Mouse (Mus musculus): ENCODE results near the gene Rnf4. TPM values are rescaled to one million over a fixed set of nuclear protein-coding genes. Genes with fewer than 3 reads are reported as not detected.
A peak's percentile ranks its signal among the peaks of the same experiment; 100 is the strongest.

The Rnf4 gene
- polyA plus RNA-seq, 1 experiment from 2014 or later: 68.5 TPM

DNA sequence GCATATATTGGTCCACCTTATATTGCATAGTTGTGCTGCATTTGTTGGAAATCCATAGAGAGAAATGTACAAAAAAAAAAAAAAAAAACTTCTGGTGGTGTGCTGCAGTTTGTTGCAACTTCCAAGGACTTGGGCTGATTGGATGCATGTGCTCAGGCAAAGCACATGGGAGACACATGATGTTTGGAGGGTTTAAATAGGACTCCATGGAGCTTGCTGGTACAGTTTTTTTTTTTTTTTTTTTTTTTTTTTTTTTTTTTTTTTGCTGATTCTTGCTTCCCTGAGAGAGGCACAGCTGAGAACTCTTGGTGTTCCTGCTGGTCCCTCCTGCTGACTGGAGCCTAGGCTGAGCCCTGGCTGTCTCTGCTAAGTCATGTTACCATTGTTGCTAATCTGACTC is 27.0 kb downstream of the Rnf4 start:
- Histone ChIP-seq H3K4me2 (replicated peaks; ENCODE audit: low read depth, low read length) (no peak overlapping the region), H3K27ac (ENCODE audit: low read length) (no peak overlapping the region), H3K36me3 (ENCODE audit: insufficient read depth, low read length) (peaks cover 12% of the 10 kb centered on the region; the same call in 1 of the 2 replicates), H3K9me3 (ENCODE audit: low read length) (no peaks in the 10 kb centered on the region), H3K4me3 (ENCODE audit: low read depth, low read length) (no peak overlapping the region), H3K27me3 (replicated peaks; ENCODE audit: insufficient read depth, low read length) (no peaks in the 10 kb centered on the region), H3K4me1 (ENCODE audit: insufficient read depth, low read depth, low read length) (no peaks in the 10 kb centered on the region), H3K9ac (replicated peaks; ENCODE audit: low read depth) (no peak overlapping the region)
- TF ChIP-seq EP300 (IDR thresholded peaks at IDR 0.05) (no peak), CTCF (IDR thresholded peaks at IDR 0.05) (no peak)
- ATAC-seq (no peak), DNase-seq (ENCODE audit: low spot score) (no peak)

DNA sequence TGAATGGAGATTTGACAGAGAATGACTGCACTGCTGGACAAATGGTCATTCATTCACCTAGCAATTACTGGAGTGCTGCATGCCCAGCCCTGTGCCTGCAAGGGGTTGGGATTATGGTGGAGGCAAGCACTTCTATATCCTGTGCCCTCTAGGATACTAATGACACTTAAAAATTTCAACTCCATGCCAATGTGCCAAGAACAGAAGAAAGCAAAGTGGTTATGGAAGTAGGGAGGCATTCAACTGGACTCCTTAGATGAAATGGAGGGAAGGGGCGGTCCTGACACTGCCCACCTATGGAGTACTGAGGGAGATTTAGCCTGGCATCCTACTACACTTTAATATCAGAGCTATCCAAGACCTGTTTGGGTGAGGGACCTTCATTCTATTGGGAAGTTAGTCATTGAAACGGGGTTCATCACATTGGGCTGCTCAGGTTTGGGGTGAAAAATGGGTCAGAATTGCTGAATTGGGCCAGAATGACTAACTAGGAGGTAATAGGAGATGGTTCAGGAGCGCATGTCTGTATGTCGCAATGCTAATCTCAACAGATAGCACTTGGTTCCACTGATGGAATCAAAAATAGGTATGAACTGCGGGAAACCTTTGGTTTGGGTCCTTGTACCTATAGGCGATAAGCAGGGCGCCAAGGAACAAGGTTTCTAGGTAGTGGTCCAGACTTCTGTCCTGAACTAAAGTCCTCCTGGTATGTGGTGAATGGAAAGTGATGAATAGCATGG is 32.6 kb downstream of the Rnf4 start:
- H3K4me3 ChIP-seq (ENCODE audit: low read depth, low read length): peak overlapping the region; percentile 88
- 73% methylated on average over 7 of the region's 7 CpGs for WGBS
- no peak for TF ChIP-seq EP300 (IDR thresholded peaks at IDR 0.05)
- TF ChIP-seq CTCF (IDR thresholded peaks at IDR 0.05): no peak
- H3K9me3 ChIP-seq (ENCODE audit: low read length): no peaks in the 10 kb centered on the region
- H3K27me3 ChIP-seq (replicated peaks; ENCODE audit: insufficient read depth, low read length): no peaks in the 10 kb centered on the region
- no peaks in the 10 kb centered on the region for H3K36me3 ChIP-seq (ENCODE audit: insufficient read depth, low read length)
- ATAC-seq: no peak
- DNase-seq (ENCODE audit: low spot score): peak; percentile 20
- H3K9ac ChIP-seq (replicated peaks; ENCODE audit: low read depth): peak overlapping the region; percentile 41
- H3K4me1 ChIP-seq (ENCODE audit: insufficient read depth, low read depth, low read length): peaks cover 10% of the 10 kb centered on the region; the same call in 1 of the 2 replicates
- peak overlapping the region; percentile 63 for H3K4me2 ChIP-seq (replicated peaks; ENCODE audit: low read depth, low read length)
- H3K27ac ChIP-seq (ENCODE audit: low read length): no peak overlapping the region

DNA sequence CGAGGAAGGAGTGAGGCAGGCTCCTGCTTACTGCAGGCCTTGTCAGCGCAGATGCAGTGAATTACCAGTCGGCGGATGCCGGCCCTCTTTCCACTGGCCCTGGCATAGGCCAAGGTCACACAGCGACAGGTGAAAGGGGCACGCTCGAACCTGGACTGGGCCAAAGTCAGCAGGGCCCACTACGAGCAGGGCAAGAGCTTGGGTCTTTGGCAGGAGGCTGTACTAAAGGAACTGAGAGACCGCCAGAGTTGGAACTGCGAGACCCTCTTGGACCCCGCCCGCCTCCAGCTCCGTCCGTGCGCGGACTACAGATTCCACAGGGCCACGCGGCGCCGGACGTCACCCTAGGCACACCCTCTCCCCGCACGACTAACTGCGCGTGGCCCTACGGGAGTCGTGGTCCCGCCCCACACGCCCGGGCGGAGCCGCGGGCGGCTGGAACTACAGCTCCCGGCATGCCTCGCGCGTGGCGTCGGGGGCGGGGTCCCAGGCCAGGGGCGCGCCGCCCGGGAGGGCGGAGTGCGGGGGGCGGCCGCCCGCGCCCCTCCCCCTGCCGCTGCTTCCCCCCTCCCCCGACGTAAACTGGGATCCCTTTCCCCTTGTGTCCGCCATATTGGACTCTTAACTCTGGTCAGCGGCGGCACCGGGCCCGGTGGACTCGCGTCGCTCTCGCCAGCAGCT is 33.4 kb downstream of the Rnf4 start, which contains the start of gene Fam193a:
TSS of gene Fam193a (plus strand) at position 593 of the 681 bp plus-strand sequence.
- ATAC-seq: peak; percentile 100
- TF ChIP-seq CTCF (IDR thresholded peaks at IDR 0.05) (no peak), EP300 (IDR thresholded peaks at IDR 0.05) (no peak)
- H3K27ac ChIP-seq (ENCODE audit: low read length): peak within 1 kb of the TSS; percentile 88
- H3K36me3 ChIP-seq (ENCODE audit: insufficient read depth, low read length): no peaks in the 10 kb centered on the region
- H3K9me3 ChIP-seq (ENCODE audit: low read length): no peaks in the 10 kb centered on the region
- H3K4me1 ChIP-seq (ENCODE audit: insufficient read depth, low read depth, low read length): peaks cover 10% of the 10 kb centered on the region; the same call in 1 of the 2 replicates
- H3K4me3 ChIP-seq (ENCODE audit: low read depth, low read length): peak within 1 kb of the TSS; percentile 88
- no peaks in the 10 kb centered on the region for H3K27me3 ChIP-seq (replicated peaks; ENCODE audit: insufficient read depth, low read length)
- under 1% methylated on average over 27 of the region's 64 CpGs for WGBS
- peak within 1 kb of the TSS; percentile 73 for H3K4me2 ChIP-seq (replicated peaks; ENCODE audit: low read depth, low read length)
- DNase-seq (ENCODE audit: low spot score): peak; percentile 97
- peak within 1 kb of the TSS; percentile 96 for H3K9ac ChIP-seq (replicated peaks; ENCODE audit: low read depth)

- H3K27ac ChIP-seq (ENCODE audit: low read length): peak overlapping the region; percentile 88
- peak overlapping the region; percentile 88 for H3K4me3 ChIP-seq (ENCODE audit: low read depth, low read length)
- no peaks in the 10 kb centered on the region for H3K9me3 ChIP-seq (ENCODE audit: low read length)
- TF ChIP-seq EP300 (IDR thresholded peaks at IDR 0.05) (no peak), CTCF (IDR thresholded peaks at IDR 0.05) (no peak)
- H3K9ac ChIP-seq (replicated peaks; ENCODE audit: low read depth): peak overlapping the region; percentile 96
- no peaks in the 10 kb centered on the region for H3K36me3 ChIP-seq (ENCODE audit: insufficient read depth, low read length)
- WGBS: under 1% methylated on average over 43 of the region's 114 CpGs
- peaks cover 10% of the 10 kb centered on the region; the same call in 1 of the 2 replicates for H3K4me1 ChIP-seq (ENCODE audit: insufficient read depth, low read depth, low read length)
- H3K27me3 ChIP-seq (replicated peaks; ENCODE audit: insufficient read depth, low read length): no peaks in the 10 kb centered on the region
- peak; percentile 40 for DNase-seq (ENCODE audit: low spot score)
- peak overlapping the region; percentile 73 for H3K4me2 ChIP-seq (replicated peaks; ENCODE audit: low read depth, low read length)
- peak; percentile 11 for ATAC-seq
These were observed 34.1 kb downstream of the Rnf4 start for GRCm38 (mm10) chr5:34370022-34370823.

- Histone ChIP-seq H3K9ac (replicated peaks; ENCODE audit: low read depth) (peak overlapping the region; percentile 96), H3K4me2 (replicated peaks; ENCODE audit: low read depth, low read length) (peak overlapping the region; percentile 73), H3K27me3 (replicated peaks; ENCODE audit: insufficient read depth, low read length) (no peaks in the 10 kb centered on the region), H3K9me3 (ENCODE audit: low read length) (no peaks in the 10 kb centered on the region), H3K27ac (ENCODE audit: low read length) (0 out of 2 replicates have a peak overlapping the region, but pooled peaks have one; percentile 88), H3K4me3 (ENCODE audit: low read depth, low read length) (peak overlapping the region; percentile 88), H3K4me1 (ENCODE audit: insufficient read depth, low read depth, low read length) (peaks cover 10% of the 10 kb centered on the region; the same call in 1 of the 2 replicates), H3K36me3 (ENCODE audit: insufficient read depth, low read length) (no peaks in the 10 kb centered on the region)
- ATAC-seq: no peak
- TF ChIP-seq CTCF (IDR thresholded peaks at IDR 0.05) (no peak), EP300 (IDR thresholded peaks at IDR 0.05) (no peak)
- 20% methylated on average over 8 of the region's 8 CpGs for WGBS
- no peak for DNase-seq (ENCODE audit: low spot score)
These were observed 34.8 kb downstream of the Rnf4 start for GRCm38 (mm10) chr5:34370840-34371239.

GRCm38 (mm10) chr5:34372141-34372540 is 36.1 kb downstream of the Rnf4 start:
- Histone ChIP-seq H3K4me1 (ENCODE audit: insufficient read depth, low read depth, low read length) (peaks cover 10% of the 10 kb centered on the region; the same call in 1 of the 2 replicates), H3K27ac (ENCODE audit: low read length) (no peak overlapping the region), H3K27me3 (replicated peaks; ENCODE audit: insufficient read depth, low read length) (no peaks in the 10 kb centered on the region), H3K9ac (replicated peaks; ENCODE audit: low read depth) (no peak overlapping the region), H3K36me3 (ENCODE audit: insufficient read depth, low read length) (no peaks in the 10 kb centered on the region), H3K4me2 (replicated peaks; ENCODE audit: low read depth, low read length) (no peak overlapping the region), H3K9me3 (ENCODE audit: low read length) (no peaks in the 10 kb centered on the region), H3K4me3 (ENCODE audit: low read depth, low read length) (no peak overlapping the region)
- ATAC-seq (no peak), DNase-seq (ENCODE audit: low spot score) (no peak)
- TF ChIP-seq EP300 (IDR thresholded peaks at IDR 0.05): no peak
- no peak for TF ChIP-seq CTCF (IDR thresholded peaks at IDR 0.05)

Data from lung, postnatal 0 days (tissue).